Mouse (Mus musculus): ENCODE results near the gene Mocs2.

DNA sequence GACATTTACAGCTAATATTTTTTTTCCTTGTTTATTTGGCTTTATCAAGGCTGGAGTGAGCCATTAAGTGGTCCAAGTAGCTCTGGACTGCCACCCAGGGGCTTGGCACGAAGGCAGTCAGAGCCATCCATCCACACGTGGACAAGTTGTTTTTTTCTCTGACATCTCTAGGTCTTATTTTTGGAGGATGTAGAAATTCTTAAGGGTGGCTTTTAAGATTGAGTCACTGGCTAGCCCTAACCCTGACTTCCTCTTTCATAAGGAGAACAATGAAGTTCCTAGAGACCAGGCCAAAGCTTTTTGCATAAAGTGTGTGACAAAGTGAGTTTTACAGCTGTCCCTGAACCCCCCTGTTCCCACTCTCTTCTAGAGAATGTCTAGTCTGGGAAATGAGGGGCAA is 16.5 kb downstream of the Mocs2 start:
- TF ChIP-seq E2F4 (IDR thresholded peaks at IDR 0.05; ENCODE audit: borderline replicate concordance, low read depth, low read length) (no peak), SIN3A (IDR thresholded peaks at IDR 0.05; ENCODE audit: low read length) (no peak), CTCF (IDR thresholded peaks at IDR 0.05 in 2 of 3, conservative IDR thresholded peaks at IDR 0.05 in 1 of 3; ENCODE audit: control insufficient read depth in 1 of 3, insufficient read depth in 1 of 3, low read depth in 2 of 3, low read length in 3 of 3, poor library complexity in 1 of 3, severe bottlenecking in 1 of 3) (no peak), TCF12 (IDR thresholded peaks at IDR 0.05; ENCODE audit: low read depth, low read length) (no peak), POLR2A (IDR thresholded peaks at IDR 0.05; ENCODE audit: control insufficient read depth in 1 of 2, insufficient read depth in 1 of 2, low read depth in 1 of 2, low read length in 2 of 2, poor library complexity in 1 of 2) (no peak), TBP (IDR thresholded peaks at IDR 0.05; ENCODE audit: low read depth, low read length) (no peak), JUND (IDR thresholded peaks at IDR 0.05; ENCODE audit: low read depth, low read length) (no peak), USF1 (IDR thresholded peaks at IDR 0.05; ENCODE audit: low read depth, low read length) (no peak), MYC (IDR thresholded peaks at IDR 0.05; ENCODE audit: low read depth, low read length) (no peak), NELFE (IDR thresholded peaks at IDR 0.05; ENCODE audit: low read depth, low read length) (no peak), USF2 (IDR thresholded peaks at IDR 0.05; ENCODE audit: borderline replicate concordance in 1 of 2, insufficient read depth in 1 of 2, low read depth in 1 of 2, low read length in 2 of 2) (no peak), ZNF384 (IDR thresholded peaks at IDR 0.05; ENCODE audit: low read depth, low read length) (no peak), POLR2AphosphoS5 (IDR thresholded peaks at IDR 0.05; ENCODE audit: borderline replicate concordance, low read depth, low read length) (no peak)

All from MEL (cell line).